In the genomic region with DNA sequence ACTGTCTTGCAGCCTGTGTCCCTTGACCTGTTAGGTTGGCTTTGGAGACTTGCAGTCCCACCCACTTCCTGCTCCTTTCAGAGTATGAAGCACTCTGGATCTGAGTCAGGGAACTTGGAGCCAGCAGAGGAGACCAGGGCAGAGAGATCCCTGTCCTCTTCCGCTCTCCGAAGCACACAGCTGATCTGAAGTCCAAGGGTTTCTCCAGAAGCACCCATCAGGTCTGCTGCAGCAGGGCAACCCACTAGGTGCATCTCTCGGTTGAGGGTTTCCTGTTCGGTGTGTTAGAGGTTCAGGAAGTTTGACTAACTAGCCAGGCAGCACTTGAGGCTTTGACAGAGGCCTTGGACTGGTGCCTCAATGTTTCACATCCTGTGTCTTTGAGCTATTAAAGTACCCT, we compare ENCODE assay signal across 8 mouse cellular contexts. TPM values are rescaled to one million over a fixed set of nuclear protein-coding genes. Genes with fewer than 3 reads are reported as not detected.
A peak's percentile ranks its signal among the peaks of the same experiment; 100 is the strongest.
DNase-seq lines count a peak whose midpoint lies in the region; ATAC-seq and TF ChIP-seq lines count a peak whose summit lies in the region.

No protein-coding gene starts in this region.

- H3K9me3 ChIP-seq in heart, embryonic 13.5 days, result no peaks in the 10 kb centered on the region
- H3K9me3 ChIP-seq in limb, embryonic 13.5 days, result no peaks in the 10 kb centered on the region
- no peaks in the 10 kb centered on the region for H3K9me3 ChIP-seq in stomach, embryonic 14.5 days (ENCODE audit: control insufficient read depth, low read depth, low read length)

- peak overlapping the region; percentile 94 for H3K4me3 ChIP-seq in C2C12 (ENCODE audit: insufficient read depth, poor library complexity, severe bottlenecking)
- H3K4me3 ChIP-seq in heart, embryonic 13.5 days, result peak overlapping the region; percentile 67
- peak overlapping the region; percentile 74 for H3K4me3 ChIP-seq in limb, embryonic 13.5 days
- H3K4me3 ChIP-seq in stomach, embryonic 14.5 days (ENCODE audit: low read depth, low read length), result peak overlapping the region; percentile 80
- no peak overlapping the region for H3K4me3 ChIP-seq in left cerebral cortex, adult 2 months

- H3K27ac ChIP-seq in heart, embryonic 13.5 days (replicated peaks), result peak overlapping the region; percentile 88
- H3K27ac ChIP-seq in limb, embryonic 13.5 days, result peak overlapping the region; percentile 83
- H3K27ac ChIP-seq in stomach, embryonic 14.5 days (ENCODE audit: low read length), result peak overlapping the region; percentile 89
- H3K27ac ChIP-seq in left cerebral cortex, adult 2 months, result no peak overlapping the region

- peaks cover 63% of the 10 kb centered on the region for H3K79me2 ChIP-seq in C2C12 (ENCODE audit: control insufficient read depth, insufficient read depth)

- peaks cover 32% of the 10 kb centered on the region for H3K36me3 ChIP-seq in C2C12 (ENCODE audit: control insufficient read depth, insufficient read depth)
- H3K36me3 ChIP-seq in heart, embryonic 13.5 days, result peaks cover 10% of the 10 kb centered on the region
- H3K36me3 ChIP-seq in limb, embryonic 13.5 days, result peaks cover 4% of the 10 kb centered on the region; the same call in 1 of the 2 replicates
- 0 out of 2 replicates have a peak, but pooled peaks cover 2% of the 10 kb centered on the region for H3K36me3 ChIP-seq in stomach, embryonic 14.5 days (ENCODE audit: control insufficient read depth, insufficient read depth, low read length)

- peak overlapping the region; percentile 80 for H3ac ChIP-seq in C2C12 (ENCODE audit: control insufficient read depth, insufficient read length, low read depth)

- 47% methylated on average over 4 of the region's 4 CpGs for WGBS in heart, embryonic 13.5 days
- 71% methylated on average over 4 of the region's 4 CpGs for WGBS in limb, embryonic 13.5 days
- 51% methylated on average over 4 of the region's 4 CpGs for WGBS in stomach, embryonic 14.5 days

- peaks cover 78% of the 10 kb centered on the region for H3K4me1 ChIP-seq in heart, embryonic 13.5 days
- H3K4me1 ChIP-seq in limb, embryonic 13.5 days, result peaks cover 76% of the 10 kb centered on the region
- H3K4me1 ChIP-seq in stomach, embryonic 14.5 days (ENCODE audit: control insufficient read depth, insufficient read depth, low read length), result peaks cover 55% of the 10 kb centered on the region

- intact Hi-C loops in left cerebral cortex, adult 2 months (cut with DNase I), result no loop called here

- H3K9ac ChIP-seq in heart, embryonic 13.5 days, result peak overlapping the region; percentile 97
- peak overlapping the region; percentile 27; the same call in 1 of the 2 replicates for H3K9ac ChIP-seq in limb, embryonic 13.5 days
- peak overlapping the region; percentile 33; the same call in 1 of the 2 replicates for H3K9ac ChIP-seq in stomach, embryonic 14.5 days (replicated peaks; ENCODE audit: low read depth, low read length)

- no peaks in the 10 kb centered on the region for H3K27me3 ChIP-seq in C2C12 (ENCODE audit: control insufficient read depth, insufficient read depth, insufficient read length)
- no peaks in the 10 kb centered on the region for H3K27me3 ChIP-seq in heart, embryonic 13.5 days (replicated peaks)
- H3K27me3 ChIP-seq in limb, embryonic 13.5 days, result no peaks in the 10 kb centered on the region
- H3K27me3 ChIP-seq in stomach, embryonic 14.5 days (ENCODE audit: control insufficient read depth, insufficient read depth, low read length), result no peaks in the 10 kb centered on the region

- no peak for ATAC-seq in heart, embryonic 13.5 days (ENCODE audit: extremely low read depth, insufficient number of reproducible peaks, low FRiP score, low TSS enrichment)
- ATAC-seq in limb, embryonic 13.5 days (ENCODE audit: low FRiP score, low read depth), result no peak
- ATAC-seq in stomach, embryonic 14.5 days (ENCODE audit: insufficient number of reproducible peaks, insufficient read depth, low FRiP score, low read depth), result no peak

- H3K4me2 ChIP-seq in heart, embryonic 13.5 days, result peak overlapping the region; percentile 85
- H3K4me2 ChIP-seq in limb, embryonic 13.5 days (replicated peaks), result peak overlapping the region; percentile 73
- peak overlapping the region; percentile 67 for H3K4me2 ChIP-seq in stomach, embryonic 14.5 days (replicated peaks; ENCODE audit: low read depth, low read length)

- TF ChIP-seq CTCF in C2C12 (IDR thresholded peaks at IDR 0.05; ENCODE audit: control insufficient read depth, insufficient read depth, insufficient read length), result no peak
- no peak for TF ChIP-seq CTCF in left cerebral cortex, adult 2 months (IDR thresholded peaks at IDR 0.05)

- H3K79me3 ChIP-seq in C2C12 (ENCODE audit: low read depth), result peaks cover 54% of the 10 kb centered on the region

- peak; percentile 44 for DNase-seq in adrenal gland, postnatal 10 days
- DNase-seq in adrenal gland, postnatal 25 days, result no peak
- no peak for DNase-seq in left cerebral cortex, adult 2 months (ENCODE audit: extremely low spot score in 1 of 2, low spot score in 2 of 2)
- DNase-seq in left cerebral cortex, adult 8-10 months (ENCODE audit: low spot score in 2 of 2), result no peak

TF ChIP-seq in C2C12, 6 proteins besides CTCF, POLR2A, EP300 and RAD21:
- TF ChIP-seq MYOG (IDR thresholded peaks at IDR 0.05; ENCODE audit: control insufficient read depth, extremely low read depth, insufficient read length) (no peak), MAX (IDR thresholded peaks at IDR 0.05) (no peak), FOSL1 (IDR thresholded peaks at IDR 0.05; ENCODE audit: insufficient read depth, low read length, poor library complexity, severe bottlenecking) (no peak), MYOD1 (IDR thresholded peaks at IDR 0.05; ENCODE audit: control insufficient read depth, insufficient read length, low read depth) (no peak), USF1 (IDR thresholded peaks at IDR 0.05; ENCODE audit: low read depth) (no peak), CEBPB (IDR thresholded peaks at IDR 0.05; ENCODE audit: low read depth) (no peak)
TF ChIP-seq in C2C12: peak in this region for 0.

RNA-seq across cellular contexts. Expression of a gene that starts 2.0 kb away (rescaled TPM):
- 100 to 1,000 TPM; 333 to 340 TPM for total RNA-seq in adrenal gland, postnatal 10 days (2021)
- 390 and 445 TPM in 2 replicates for total RNA-seq in adrenal gland, postnatal 25 days (2021)
- polyA plus RNA-seq in C2C12 (2012; fragmentation: generic; extraction: Trizol), result 2,389 TPM
- polyA plus RNA-seq in heart, embryonic 13.5 days (2015; fragmentation: Nextera tagmentation; extraction: Ambion mirVana), result 450 and 490 TPM in 2 replicates
- polyA plus RNA-seq in limb, embryonic 13.5 days (2015; fragmentation: Nextera tagmentation; extraction: Ambion mirVana), result 691 and 735 TPM in 2 replicates
- 902 and 935 TPM in 2 replicates for polyA plus RNA-seq in stomach, embryonic 14.5 days (2014; fragmentation: Nextera tagmentation; extraction: Ambion mirVana)
- total RNA-seq in left cerebral cortex, adult 2 months (2021), result 10 to 100 TPM; 13.4 to 14.8 TPM
- 10 to 100 TPM; 12.3 to 16.1 (median 14.6) TPM for total RNA-seq in left cerebral cortex, adult 8-10 months (2022)

RNA-seq across cellular contexts. Expression of a gene that starts 57.7 kb away (rescaled TPM):
- total RNA-seq in adrenal gland, postnatal 10 days (2021), result 10 to 100 TPM; 13.2 to 18.0 TPM
- 16.9 and 19.8 TPM in 2 replicates for total RNA-seq in adrenal gland, postnatal 25 days (2021)
- 2.6 TPM for polyA plus RNA-seq in C2C12 (2012; fragmentation: generic; extraction: Trizol)
- 10.7 and 11.7 TPM in 2 replicates for polyA plus RNA-seq in heart, embryonic 13.5 days (2015; fragmentation: Nextera tagmentation; extraction: Ambion mirVana)
- 20.0 and 22.2 TPM in 2 replicates for polyA plus RNA-seq in limb, embryonic 13.5 days (2015; fragmentation: Nextera tagmentation; extraction: Ambion mirVana)
- 20.3 and 24.0 TPM in 2 replicates for polyA plus RNA-seq in stomach, embryonic 14.5 days (2014; fragmentation: Nextera tagmentation; extraction: Ambion mirVana)
- total RNA-seq in left cerebral cortex, adult 2 months (2021), result 10 to 100 TPM; 10.1 to 11.6 TPM
- 10 to 100 TPM in 3 of 4 experiments, 1 to 10 TPM in 1; 9.4 to 14.5 (median 11.6) TPM for total RNA-seq in left cerebral cortex, adult 8-10 months (2022)

Comparison
In these comparisons a context has a peak if more than half of its experiments do, and no peak if none do; other contexts are left out.
1. H3K9ac ChIP-seq: peak in every context shown above with its lines; median percentile 97 in heart, embryonic 13.5 days; 33 in stomach, embryonic 14.5 days; 27 in limb, embryonic 13.5 days.
2. RNA of a gene that starts 2.0 kb away (total RNA-seq): 390 to 445 TPM in adrenal gland, postnatal 25 days and 333 to 340 TPM in adrenal gland, postnatal 10 days; 12.3 to 16.1 TPM in left cerebral cortex, adult 8-10 months and 13.4 to 14.8 TPM in left cerebral cortex, adult 2 months; every median in the first group is over 10 times any median in the second.
3. Peak in every context shown above with its lines, with median percentiles within 50 percentile points of each other: H3K4me2 ChIP-seq.